Mouse (Mus musculus) erythroid progenitor cell, adult 5-6 weeks (primary cell): Measurements from ENCODE around the gene Sctr. TPM values are rescaled to one million over a fixed set of nuclear protein-coding genes. Genes with fewer than 3 reads are reported as not detected.

Experiments used
- ATAC-seq: replicated peaks from 2 replicates; pipeline ENCODE4 v1.8.0; 2016; ENCODE audit warnings: moderate number of reproducible peaks, mild to moderate bottlenecking, moderate TSS enrichment, inconsistent platforms; ENCODE audit not compliant: poor library complexity, low FRiP score, severe bottlenecking
- total RNA-seq, 2 experiments: library from RNA; stranded (forward) in 1 of 2; stranded (reverse) in 1 of 2; fragments of 150-400 nt in 1 of 2; fragments of 186-747, 209-891 nt in 1 of 2; gene quantifications; 2 replicates each; pipeline versions ENCODE4 v1.2.3 to v1.2.4; 2015 to 2017; ENCODE audit warnings: low replicate concordance in 2 of 2

Gene Sctr
- total RNA-seq, 2 experiments from 2014 or later = not detected

- ATAC-seq = no peak
Observed at GRCm38 (mm10) chr1:120090880-120091570, 84.3 kb downstream of the Sctr start.

- peak; percentile 72 for ATAC-seq
Observed at GRCm38 (mm10) chr1:120093482-120094134, 86.9 kb downstream of the Sctr start.

- ATAC-seq = no peak
Observed at GRCm38 (mm10) chr1:120094920-120095319, 88.2 kb downstream of the Sctr start.

GRCm38 (mm10) chr1:120098327-120098726, 91.6 kb downstream of the Sctr start:
- ATAC-seq = no peak; the same call in 1 of the 2 replicates

GRCm38 (mm10) chr1:120099483-120099882, 92.8 kb downstream of the Sctr start:
- no peak for ATAC-seq

GRCm38 (mm10) chr1:120100456-120101226, 93.9 kb downstream of the Sctr start:
- no peak for ATAC-seq

GRCm38 (mm10) chr1:120101227-120101609, 94.5 kb downstream of the Sctr start:
- ATAC-seq = no peak

- ATAC-seq = no peak
Observed at GRCm38 (mm10) chr1:120105556-120105959, 98.9 kb downstream of the Sctr start.

- no peak for ATAC-seq
Observed at GRCm38 (mm10) chr1:120109741-120110432, 103.2 kb downstream of the Sctr start.

GRCm38 (mm10) chr1:120111766-120112165, 105.1 kb downstream of the Sctr start:
- ATAC-seq = no peak

GRCm38 (mm10) chr1:120112251-120113187, 105.8 kb downstream of the Sctr start:
- no peak for ATAC-seq

Other genes with a start within 250 kb of the Sctr start
- 2.1 and 14.1 TPM in 2 replicates for gene Ptpn4, start 169.3 kb upstream of the Sctr start, total RNA-seq (2015; ENCODE audit: low replicate concordance)
- gene Ptpn4, start 169.3 kb upstream of the Sctr start, total RNA-seq (2017; ENCODE audit: low replicate concordance) = 8.1 and 21.0 TPM in 2 replicates
- 1.3 and 2.9 TPM in 2 replicates for gene Tmem177, start 93.7 kb upstream of the Sctr start, total RNA-seq (2015; ENCODE audit: low replicate concordance)
- 0.53 and 2.7 TPM in 2 replicates for gene Tmem177, start 93.7 kb upstream of the Sctr start, total RNA-seq (2017; ENCODE audit: low replicate concordance)
- gene Cfap221, start 9.7 kb upstream of the Sctr start, total RNA-seq (2015; ENCODE audit: low replicate concordance) = not detected in 2 replicates
- not detected in 2 replicates for gene Cfap221, start 9.7 kb upstream of the Sctr start, total RNA-seq (2017; ENCODE audit: low replicate concordance)
- 3.2 TPM in 1 of 2 replicates, not detected in the other for gene Tmem37, start 67.2 kb downstream of the Sctr start, total RNA-seq (2015; ENCODE audit: low replicate concordance)
- gene Tmem37, start 67.2 kb downstream of the Sctr start, total RNA-seq (2017; ENCODE audit: low replicate concordance) = not detected in 2 replicates
- 40.7 and 50.5 TPM in 2 replicates for gene Dbi, start 114.2 kb downstream of the Sctr start, total RNA-seq (2015; ENCODE audit: low replicate concordance)
- 28.7 and 46.7 TPM in 2 replicates for gene Dbi, start 114.2 kb downstream of the Sctr start, total RNA-seq (2017; ENCODE audit: low replicate concordance)
- 17.3 TPM in 1 of 2 replicates, not detected in the other for gene 3110009E18Rik, start 114.3 kb downstream of the Sctr start, total RNA-seq (2015; ENCODE audit: low replicate concordance)
- gene 3110009E18Rik, start 114.3 kb downstream of the Sctr start, total RNA-seq (2017; ENCODE audit: low replicate concordance) = not detected in 2 replicates